Mouse (Mus musculus) kidney, adult 2 months (tissue): ENCODE measurements at regions not wholly inside any gene's neighbourhood (a gene's known extent, or its start where the extent isn't known, plus 50 kb on each side); places are given as distances from the start of the nearest gene placed in this dataset.

ENCODE experiments used
- DNase-seq: peaks from one replicate; pipeline ENCODE4 v3.0.0; 2021
- H3K27ac ChIP-seq: fragments of 200-500 bp; 2 replicates; pipeline ENCODE4 v1.5.1; 2012; ENCODE audit warnings: low read depth, low read length, control low read depth, inconsistent platforms; ENCODE audit not compliant: insufficient read depth
- H3K27me3 ChIP-seq: fragments of 200-500 bp; replicated peaks from 2 replicates; pipeline ENCODE4 v1.6.1; 2012; ENCODE audit warnings: mild to moderate bottlenecking, moderate library complexity, low read length, inconsistent platforms; ENCODE audit not compliant: control insufficient read depth, insufficient read depth
- H3K36me3 ChIP-seq: fragments of 200-500 bp; 2 replicates; pipeline ENCODE4 v1.6.1; 2012; ENCODE audit warnings: mild to moderate bottlenecking, moderate library complexity, low read length, inconsistent platforms; ENCODE audit not compliant: control insufficient read depth, insufficient read depth
- H3K4me1 ChIP-seq: fragments of 200-500 bp; 2 replicates; pipeline ENCODE4 v1.6.1; 2011; ENCODE audit warnings: low read length; ENCODE audit not compliant: control insufficient read depth, insufficient read depth
- H3K4me3 ChIP-seq: fragments of 200-500 bp; 2 replicates; pipeline ENCODE4 v1.5.1; 2011; ENCODE audit warnings: mild to moderate bottlenecking, low read depth, low read length, control low read depth; ENCODE audit not compliant: insufficient read depth
- CTCF ChIP-seq: fragments of 200-500 bp; conservative IDR thresholded peaks from 2 replicates; pipeline ENCODE4 v1.5.1; 2011; ENCODE audit warnings: low read depth, mild to moderate bottlenecking, control low read depth, low read length, moderate library complexity, mixed read lengths; ENCODE audit not compliant: insufficient read depth, insufficient read length
- POLR2A ChIP-seq: fragments of 200-500 bp; IDR thresholded peaks from one replicate; pipeline ENCODE4 v1.6.1; 2011; ENCODE audit warnings: low read depth, low read length, control low read depth
- WGBS: fragments of 180-500 bp; shearing (Covaris S2); methylation state at CpG from one replicate; pipeline ENCODE4 v1.1.7; 2018; 5-methylcytosine and 5-hydroxymethylcytosine counted together

DNA sequence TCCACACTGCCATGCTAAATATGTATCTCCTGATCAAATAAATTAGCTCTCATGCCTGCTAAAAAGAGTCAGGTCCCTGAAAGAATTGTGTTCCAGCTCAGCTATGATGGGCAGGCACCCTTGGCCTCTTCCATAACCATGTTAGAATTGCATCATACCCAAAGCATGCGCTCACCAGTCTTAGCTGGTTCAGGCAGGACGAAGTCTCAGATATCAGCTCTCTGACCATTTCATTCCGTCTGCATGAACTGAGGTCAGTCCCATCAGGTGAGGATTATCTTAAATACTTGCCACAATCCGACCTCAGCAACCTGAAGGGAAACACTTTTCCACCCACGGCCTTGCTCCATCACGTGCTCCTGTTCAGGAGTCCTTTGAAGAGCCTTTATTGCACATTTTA, 101.3 kb upstream of the Rreb1 start:
- TF ChIP-seq CTCF (no peak), POLR2A (no peak)
- 75% methylated on average over 6 of the region's 6 CpGs for WGBS
- Histone ChIP-seq H3K4me1 (no peaks in the 10 kb centered on the region), H3K36me3 (no peaks in the 10 kb centered on the region), H3K27me3 (no peaks in the 10 kb centered on the region), H3K27ac (no peak overlapping the region), H3K4me3 (no peak overlapping the region)
- DNase-seq: no peak

DNA sequence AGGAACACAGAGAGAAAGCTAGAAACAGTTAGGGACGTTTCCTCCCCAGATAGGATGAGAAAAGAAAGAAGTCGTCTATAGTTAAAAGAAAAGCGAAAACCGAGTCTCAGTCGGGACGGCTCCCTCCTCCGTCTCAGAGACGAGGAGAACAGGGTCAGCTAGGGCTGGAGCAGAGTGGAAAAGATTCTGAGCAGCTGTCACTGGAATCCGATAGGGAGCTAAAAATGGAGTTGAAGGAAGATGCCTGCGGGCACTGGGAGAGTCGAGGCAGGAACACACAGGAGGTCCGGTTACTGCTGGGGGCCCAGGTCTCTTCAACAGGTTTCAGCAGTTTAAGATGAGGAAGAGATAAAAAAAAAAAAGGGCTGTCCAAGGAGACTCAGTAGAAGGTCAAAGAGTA, 99.9 kb upstream of the Rreb1 start:
- H3K36me3 ChIP-seq: no peaks in the 10 kb centered on the region
- H3K27ac ChIP-seq: no peak overlapping the region
- DNase-seq: no peak
- WGBS: 48% methylated on average over 12 of the region's 12 CpGs
- no peaks in the 10 kb centered on the region for H3K4me1 ChIP-seq
- no peaks in the 10 kb centered on the region for H3K27me3 ChIP-seq
- TF ChIP-seq POLR2A (no peak), CTCF (no peak)
- no peak overlapping the region for H3K4me3 ChIP-seq

DNA sequence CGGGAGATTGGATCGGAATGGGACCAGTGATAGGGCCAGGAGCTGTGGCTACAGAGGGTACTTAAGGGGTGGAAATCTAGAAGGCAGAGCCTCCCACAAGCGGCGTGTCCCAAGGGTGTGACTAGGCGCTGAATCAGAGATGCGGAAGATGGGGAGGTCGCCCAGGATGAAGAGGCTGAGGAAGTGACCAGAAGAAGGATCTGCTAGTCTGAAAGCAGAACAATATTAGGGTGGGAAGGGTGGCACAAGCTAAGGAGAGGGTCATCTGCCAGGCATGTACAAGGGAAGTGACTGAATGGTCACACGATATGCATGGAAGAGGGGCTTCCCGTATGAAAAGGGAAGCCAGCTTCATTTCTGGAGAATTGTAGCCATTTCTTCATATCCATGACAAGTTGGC, 99.4 kb upstream of the Rreb1 start:
- no peak for DNase-seq
- Histone ChIP-seq H3K4me3 (no peak overlapping the region), H3K27ac (no peak overlapping the region), H3K4me1 (no peaks in the 10 kb centered on the region), H3K36me3 (no peaks in the 10 kb centered on the region), H3K27me3 (no peaks in the 10 kb centered on the region)
- TF ChIP-seq CTCF (no peak), POLR2A (no peak)
- 94% methylated on average over 9 of the region's 9 CpGs for WGBS

DNA sequence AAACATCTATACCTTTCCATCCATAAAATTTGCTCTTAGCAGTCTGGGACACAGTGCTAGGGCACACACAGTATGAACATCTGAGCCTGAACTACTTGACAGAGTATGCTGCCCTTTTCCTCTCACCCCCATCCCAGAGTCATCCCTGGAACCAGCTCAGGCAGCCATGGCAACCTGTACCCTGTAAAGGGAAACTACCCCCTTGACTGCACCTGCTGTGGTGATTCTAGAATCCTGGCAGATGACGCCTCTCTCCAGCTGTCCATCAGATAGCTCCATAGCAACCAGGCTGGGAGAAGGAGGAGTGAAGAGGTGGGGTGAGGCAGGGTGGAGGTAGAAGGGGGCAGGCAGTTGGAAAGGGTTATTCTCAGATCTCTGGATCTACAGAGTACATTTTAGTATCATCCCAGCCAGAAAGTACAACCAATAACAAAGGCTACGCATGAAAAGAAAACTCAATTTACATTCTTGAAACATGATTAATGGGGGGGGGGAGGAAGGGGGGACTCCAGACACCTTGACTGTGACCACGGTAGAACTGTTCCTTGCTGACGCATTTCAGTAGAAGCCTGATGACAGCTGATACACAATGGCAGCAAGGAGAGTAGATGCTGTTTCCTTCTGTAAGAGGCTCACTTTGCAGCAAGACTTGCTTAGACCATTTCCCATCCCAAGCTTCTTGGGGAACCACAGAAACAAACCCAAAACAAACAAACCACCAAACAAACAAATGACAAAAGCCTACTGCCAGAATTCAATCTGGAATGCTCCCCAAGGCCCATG, 97.2 kb upstream of the Rreb1 start:
- Histone ChIP-seq H3K4me3 (no peak overlapping the region), H3K27ac (no peak overlapping the region), H3K36me3 (no peaks in the 10 kb centered on the region), H3K4me1 (no peaks in the 10 kb centered on the region), H3K27me3 (no peaks in the 10 kb centered on the region)
- 68% methylated on average over 4 of the region's 4 CpGs for WGBS
- TF ChIP-seq CTCF (no peak), POLR2A (no peak)
- no peak for DNase-seq

DNA sequence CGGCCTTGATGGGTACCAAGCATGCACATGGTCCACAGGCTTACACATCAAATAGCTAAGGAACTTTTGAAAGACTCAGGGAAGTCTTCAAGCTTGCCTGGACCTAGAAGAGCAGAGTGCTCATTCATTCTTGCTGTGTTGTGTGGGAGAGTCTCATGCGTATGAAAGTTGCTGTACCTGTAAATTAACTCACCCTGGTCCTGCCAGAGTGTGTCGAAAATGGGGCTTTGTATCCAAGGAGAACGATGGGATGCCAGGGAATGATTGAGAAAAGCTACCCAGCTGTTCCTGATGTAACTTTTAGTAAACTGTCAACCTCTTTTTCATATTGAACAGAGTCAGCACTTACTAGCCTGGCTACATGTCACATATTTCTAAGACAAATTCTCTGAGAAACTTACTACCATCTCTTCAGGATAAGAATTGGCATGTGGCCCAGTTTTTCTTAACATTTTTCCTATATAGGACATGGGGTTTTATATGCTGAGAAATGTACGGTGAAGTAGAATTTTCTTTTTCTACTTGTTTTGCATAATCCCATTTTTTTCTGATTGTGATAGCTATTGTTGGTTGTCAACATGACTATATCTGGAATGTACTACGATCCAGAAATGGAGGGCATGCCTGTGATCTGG, 95.0 kb upstream of the Rreb1 start:
- Histone ChIP-seq H3K4me1 (no peaks in the 10 kb centered on the region), H3K27me3 (no peaks in the 10 kb centered on the region), H3K27ac (no peak overlapping the region), H3K4me3 (no peak overlapping the region), H3K36me3 (no peaks in the 10 kb centered on the region)
- DNase-seq: no peak
- WGBS: 85% methylated on average over 6 of the region's 6 CpGs
- no peak for TF ChIP-seq POLR2A
- TF ChIP-seq CTCF: no peak

DNA sequence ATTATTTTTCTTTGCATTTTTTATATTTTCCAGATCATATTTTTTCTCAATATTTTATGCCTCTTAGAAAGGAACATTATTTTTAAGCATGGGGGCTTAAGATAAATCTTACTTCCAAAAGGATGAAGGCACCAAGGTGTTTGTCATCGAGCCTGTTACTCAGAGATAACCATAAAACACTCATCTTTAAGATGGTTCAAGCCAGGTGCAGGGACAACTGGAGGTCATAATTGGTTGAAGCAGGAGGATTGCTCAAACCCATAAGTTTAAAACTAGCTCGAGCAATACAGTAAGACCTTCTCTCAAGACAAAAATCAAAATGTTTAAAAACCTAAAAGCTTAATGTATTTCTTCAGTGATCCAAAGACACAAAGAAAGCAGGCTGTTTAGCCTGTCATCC, 92.6 kb upstream of the Rreb1 start:
- Histone ChIP-seq H3K27me3 (no peaks in the 10 kb centered on the region), H3K4me1 (no peaks in the 10 kb centered on the region), H3K27ac (no peak overlapping the region), H3K4me3 (no peak overlapping the region), H3K36me3 (no peaks in the 10 kb centered on the region)
- WGBS: 82% methylated on average over 2 of the region's 2 CpGs
- no peak for DNase-seq
- no peak for TF ChIP-seq POLR2A
- TF ChIP-seq CTCF: no peak

DNA sequence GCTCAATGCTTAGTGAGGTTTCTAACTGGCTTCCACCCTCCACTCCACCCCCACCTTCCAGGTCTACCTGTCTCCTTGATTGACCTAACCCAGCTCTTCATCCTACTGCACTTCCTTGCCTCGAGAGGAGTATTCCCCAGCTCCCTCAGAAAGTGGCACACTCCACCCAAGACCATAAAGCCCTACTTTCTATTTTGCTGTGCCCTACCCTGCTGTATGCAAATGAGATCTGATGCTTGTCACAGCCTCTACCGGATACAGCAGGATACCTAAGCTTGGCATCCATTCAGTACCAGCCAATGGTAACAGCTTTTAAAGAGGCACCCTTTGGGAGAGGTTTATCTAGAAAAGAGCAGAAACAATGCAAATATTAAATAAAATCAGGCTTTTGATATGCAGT, 92.1 kb upstream of the Rreb1 start:
- DNase-seq: no peak
- WGBS: 54% methylated on average over 2 of the region's 2 CpGs
- H3K27me3 ChIP-seq: no peaks in the 10 kb centered on the region
- H3K27ac ChIP-seq: no peak overlapping the region
- H3K4me3 ChIP-seq: no peak overlapping the region
- TF ChIP-seq POLR2A: no peak
- no peak for TF ChIP-seq CTCF
- H3K4me1 ChIP-seq: no peaks in the 10 kb centered on the region
- no peaks in the 10 kb centered on the region for H3K36me3 ChIP-seq
